Mouse (Mus musculus) hindbrain, embryonic 10.5 days (tissue): ENCODE results near the gene Omt2b. TPM values are rescaled to one million over a fixed set of nuclear protein-coding genes. Genes with fewer than 3 reads are reported as not detected.
"Not testable (repeated sequence)": the region's sequence is repeated elsewhere in the genome, so short reads cannot be mapped to it uniquely, and the experiment has no call there.

Experiments
- DNase-seq: peaks from one replicate; pipeline ENCODE4 v3.0.0-alpha.2; 2017; ENCODE audit warnings: low spot score
- H3K27ac ChIP-seq: fragments of 300-500 bp; sonication (generic); 2 replicates; pipeline ENCODE4 v1.5.1; 2016; ENCODE audit warnings: mild to moderate bottlenecking, moderate library complexity
- H3K27me3 ChIP-seq: fragments of 300-500 bp; sonication (generic); 2 replicates; pipeline ENCODE4 v1.6.1; 2016; ENCODE audit warnings: mild to moderate bottlenecking; ENCODE audit not compliant: poor library complexity, insufficient read depth, severe bottlenecking
- H3K36me3 ChIP-seq: fragments of 300-500 bp; sonication (generic); 2 replicates; pipeline ENCODE4 v1.6.1; 2016; ENCODE audit warnings: mild to moderate bottlenecking, moderate library complexity
- H3K4me1 ChIP-seq: fragments of 300-500 bp; sonication (generic); replicated peaks from 2 replicates; pipeline ENCODE4 v1.6.1; 2016; ENCODE audit warnings: mild to moderate bottlenecking
- H3K4me3 ChIP-seq: fragments of 300-500 bp; sonication (generic); 2 replicates; pipeline ENCODE4 v1.5.1; 2016; ENCODE audit warnings: mild to moderate bottlenecking, moderate library complexity
- H3K9me3 ChIP-seq: fragments of 300-500 bp; sonication (generic); 2 replicates; pipeline ENCODE4 v1.6.1; 2016; ENCODE audit warnings: mild to moderate bottlenecking, moderate library complexity
- WGBS: fragments of 180-500 bp; shearing (Covaris S2); methylation state at CpG from one replicate; pipeline ENCODE4 v1.1.7; 2016; 5-methylcytosine and 5-hydroxymethylcytosine counted together
- polyA plus RNA-seq: library from polyadenylated mRNA; unstranded; fragments of >200 nt; fragmentation: Nextera tagmentation; extraction: Ambion mirVana; gene quantifications from 2 replicates; pipeline ENCODE4 v1.2.1, GENCODE M21; 2016

The Omt2b gene
- polyA plus RNA-seq, 1 experiment from 2014 or later: not detected

DNA sequence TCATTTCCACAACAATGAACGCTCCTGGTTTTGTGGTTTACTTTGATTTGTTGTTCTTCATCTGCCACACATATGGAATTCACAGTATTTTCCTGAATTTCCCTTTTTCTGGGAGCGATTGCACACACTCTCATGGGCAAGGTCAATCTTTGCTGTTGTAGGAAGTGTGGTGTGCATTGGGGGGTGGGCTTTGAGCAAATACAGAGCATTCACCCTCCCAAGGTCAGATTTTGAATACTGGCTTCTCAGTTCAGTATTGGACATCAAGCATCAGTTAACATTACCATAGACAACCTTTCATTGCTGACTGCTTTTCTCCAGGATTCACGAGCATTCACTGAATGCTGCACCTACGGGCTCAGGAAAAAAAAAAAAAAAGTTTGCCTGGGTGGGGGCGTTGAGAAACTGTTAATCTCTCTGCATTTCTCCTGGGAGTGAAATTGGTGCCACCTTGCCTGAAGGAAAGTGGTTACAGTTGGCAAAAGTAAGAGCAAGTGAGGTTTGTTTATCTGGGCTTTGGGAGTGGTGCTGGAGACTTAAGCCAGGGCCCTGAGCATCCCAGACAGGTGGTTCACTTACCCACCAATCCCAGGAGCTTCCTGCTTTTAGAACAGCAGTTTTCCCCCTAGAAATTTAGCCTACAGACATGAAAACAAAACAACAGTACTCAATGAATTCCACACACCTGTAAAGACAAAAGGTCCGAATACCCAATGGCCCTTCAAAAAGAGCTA is 32.5 kb downstream of the Omt2b start:
- H3K4me3 ChIP-seq: no peak overlapping the region
- no peaks in the 10 kb centered on the region for H3K4me1 ChIP-seq
- H3K27me3 ChIP-seq: no peaks in the 10 kb centered on the region
- no peak overlapping the region for H3K27ac ChIP-seq
- no peaks in the 10 kb centered on the region for H3K9me3 ChIP-seq
- no peaks in the 10 kb centered on the region for H3K36me3 ChIP-seq
- no peak for DNase-seq
- 81% methylated on average over 6 of the region's 6 CpGs for WGBS

DNA sequence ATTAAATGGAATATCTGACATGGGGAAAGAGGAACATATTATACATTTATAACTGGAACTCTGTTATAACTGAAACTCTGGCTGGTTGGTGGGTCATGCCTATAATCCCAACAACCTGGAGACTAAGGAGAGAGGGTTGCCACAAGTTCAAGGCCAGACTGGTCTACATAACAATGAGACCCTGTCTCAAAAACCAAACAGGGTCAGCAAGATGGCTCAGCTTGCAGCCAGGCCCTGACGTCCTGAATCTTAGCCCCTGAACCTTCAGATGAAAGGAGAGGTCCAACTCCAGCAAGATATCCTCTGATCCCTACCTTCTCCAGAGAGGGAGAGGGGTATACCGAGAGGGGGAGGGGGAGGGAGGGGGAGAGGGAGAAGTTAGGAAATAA is 33.1 kb downstream of the Omt2b start:
- no peaks in the 10 kb centered on the region for H3K27me3 ChIP-seq
- no peak overlapping the region for H3K27ac ChIP-seq
- H3K9me3 ChIP-seq: no peaks in the 10 kb centered on the region
- 59% methylated on average over 2 of the region's 2 CpGs for WGBS
- H3K4me1 ChIP-seq: no peaks in the 10 kb centered on the region
- no peaks in the 10 kb centered on the region for H3K36me3 ChIP-seq
- DNase-seq: no peak
- H3K4me3 ChIP-seq: no peak overlapping the region

DNA sequence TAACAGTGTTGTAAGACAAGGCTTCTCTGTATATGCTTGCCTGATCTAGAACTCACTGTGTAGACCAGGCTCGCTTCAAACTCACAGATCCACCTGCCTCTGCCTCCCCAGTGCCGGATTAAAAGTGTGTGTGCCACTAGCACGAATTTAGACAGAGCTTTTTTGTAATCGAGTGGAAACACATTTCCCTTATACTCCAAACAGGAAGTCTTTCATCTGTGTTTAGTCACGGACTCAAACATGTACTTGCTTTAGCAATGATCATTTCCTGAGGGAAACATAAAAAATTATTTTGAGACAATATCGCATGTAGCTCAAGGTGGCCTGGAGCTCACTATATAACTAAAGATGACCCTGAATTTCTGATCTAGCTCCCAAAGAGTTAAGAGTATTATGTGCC is 36.0 kb downstream of the Omt2b start:
- WGBS: 82% methylated on average over 6 of the region's 6 CpGs
- Histone ChIP-seq H3K4me3 (no peak overlapping the region), H3K9me3 (no peaks in the 10 kb centered on the region), H3K36me3 (no peaks in the 10 kb centered on the region), H3K4me1 (no peaks in the 10 kb centered on the region), H3K27ac (no peak overlapping the region), H3K27me3 (no peaks in the 10 kb centered on the region)
- no peak for DNase-seq

DNA sequence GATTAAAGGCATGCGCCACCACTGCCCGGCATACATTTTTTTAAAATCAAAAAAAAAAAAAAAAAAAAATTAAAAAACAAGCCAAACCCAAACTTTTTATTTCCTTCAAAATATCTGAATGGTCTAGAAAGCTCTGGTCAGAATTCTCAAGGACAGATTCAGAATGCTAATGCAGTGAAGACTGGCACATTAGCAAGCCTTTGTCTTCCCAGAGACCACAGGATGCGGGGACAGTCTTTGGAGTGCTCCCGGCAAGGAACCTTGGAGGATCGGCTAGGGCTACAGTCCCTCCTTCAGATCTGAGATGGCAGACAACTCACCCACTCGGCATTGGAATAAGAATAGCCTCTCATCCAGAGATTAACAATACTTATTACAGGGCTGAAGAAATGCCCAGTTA is 37.3 kb downstream of the Omt2b start:
- Histone ChIP-seq H3K36me3 (no peaks in the 10 kb centered on the region), H3K9me3 (no peaks in the 10 kb centered on the region), H3K27ac (no peak overlapping the region), H3K4me3 (no peak overlapping the region), H3K27me3 (no peaks in the 10 kb centered on the region), H3K4me1 (no peaks in the 10 kb centered on the region)
- DNase-seq: no peak
- WGBS: 88% methylated on average over 6 of the region's 6 CpGs

DNA sequence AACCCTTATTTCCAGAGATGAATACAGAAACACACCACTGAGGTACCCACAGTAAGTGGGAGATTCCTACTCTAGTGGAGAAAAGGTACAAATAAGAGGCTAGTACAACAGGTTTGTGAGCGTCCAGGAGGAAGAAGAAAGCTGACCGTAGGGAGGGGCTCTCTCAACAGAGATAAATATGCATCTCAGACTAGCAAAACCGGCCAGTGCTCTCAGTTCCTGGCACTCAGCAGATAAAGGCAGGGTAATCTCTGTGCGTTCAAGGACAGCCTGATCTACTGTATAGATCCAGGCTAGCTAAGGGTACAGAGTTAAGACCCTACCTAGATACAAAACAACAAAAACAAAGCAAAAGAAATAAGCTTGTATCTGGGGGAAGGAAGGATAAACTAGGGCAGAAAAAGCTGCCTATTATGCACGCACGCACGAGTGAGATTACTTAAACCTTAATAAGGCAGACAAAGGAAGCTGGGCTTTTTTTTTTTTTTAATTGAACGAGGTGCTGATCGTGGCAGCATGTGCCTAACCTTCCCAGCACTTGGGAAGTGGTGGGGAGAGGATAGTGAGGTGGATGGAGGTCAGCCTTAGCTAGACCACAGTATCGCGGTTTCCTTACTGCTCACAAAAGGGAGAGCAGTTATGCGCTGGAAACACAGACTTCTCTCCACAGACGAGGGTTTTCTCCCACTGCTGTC is 38.6 kb downstream of the Omt2b start:
- no peaks in the 10 kb centered on the region for H3K27me3 ChIP-seq
- 78% methylated on average over 13 of the region's 13 CpGs for WGBS
- H3K27ac ChIP-seq: no peak overlapping the region
- H3K9me3 ChIP-seq: no peaks in the 10 kb centered on the region
- H3K36me3 ChIP-seq: no peaks in the 10 kb centered on the region
- H3K4me1 ChIP-seq: no peaks in the 10 kb centered on the region
- no peak overlapping the region for H3K4me3 ChIP-seq
- no peak for DNase-seq

DNA sequence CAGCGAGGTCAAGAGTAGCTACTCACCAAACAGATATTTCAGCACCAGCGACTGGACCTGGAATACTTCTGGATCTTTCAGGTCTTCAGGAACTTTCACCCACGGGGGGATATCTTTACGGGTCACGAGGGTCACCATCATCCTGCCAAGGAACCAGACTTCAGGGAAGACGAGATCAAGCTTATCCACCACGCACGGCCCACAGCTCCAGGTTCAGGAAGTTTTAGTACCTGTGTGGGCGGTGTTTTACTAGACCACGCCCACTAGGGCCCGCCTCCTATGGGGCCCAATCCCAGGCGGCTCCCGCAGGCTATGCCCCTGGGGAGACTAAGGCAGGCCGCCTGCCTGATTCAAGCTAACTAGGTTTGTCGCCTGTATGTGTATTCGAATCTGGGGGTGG is 40.6 kb downstream of the Omt2b start, which contains the start of gene Dppa5a:
TSS of gene Dppa5a (minus strand) at position 219 of the 400 bp plus-strand sequence.
- WGBS: 90% methylated on average over 16 of the region's 16 CpGs
- H3K4me1 ChIP-seq, H3K27me3 ChIP-seq, DNase-seq, H3K27ac ChIP-seq, H3K4me3 ChIP-seq, H3K9me3 ChIP-seq, H3K36me3 ChIP-seq: not testable (repeated sequence)

DNA sequence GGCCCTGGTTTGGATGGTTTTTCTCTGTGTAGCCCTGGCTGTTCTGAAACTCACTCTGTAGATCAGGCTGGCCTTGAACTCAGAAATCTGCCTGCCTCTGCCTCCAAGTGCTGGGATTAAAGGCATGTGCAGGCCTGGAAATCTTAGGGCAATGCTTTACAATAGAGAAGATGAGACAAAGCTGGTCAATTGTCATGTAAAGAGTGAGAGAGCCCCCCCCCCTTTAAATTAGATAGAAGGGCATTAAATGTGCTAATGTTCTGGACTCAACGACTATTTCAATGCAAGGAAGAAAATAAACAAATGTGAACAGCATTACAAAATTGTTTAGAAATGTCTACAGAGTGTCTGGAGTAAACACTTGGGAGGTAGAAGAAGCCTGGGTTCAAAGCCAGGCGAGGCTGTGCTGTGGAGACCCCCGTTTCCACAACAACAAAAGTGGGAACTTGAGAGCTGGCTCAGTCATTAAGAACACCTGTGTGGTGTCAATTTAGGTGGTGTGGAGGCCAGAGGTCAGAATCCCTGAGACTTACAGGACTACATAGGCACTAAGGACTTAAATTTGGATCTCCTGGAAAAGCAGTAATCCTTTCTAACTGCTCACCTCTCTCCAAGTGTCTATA is 41.4 kb downstream of the Omt2b start:
- 78% methylated on average over 3 of the region's 3 CpGs for WGBS
- H3K27me3 ChIP-seq: no peaks in the 10 kb centered on the region

DNA sequence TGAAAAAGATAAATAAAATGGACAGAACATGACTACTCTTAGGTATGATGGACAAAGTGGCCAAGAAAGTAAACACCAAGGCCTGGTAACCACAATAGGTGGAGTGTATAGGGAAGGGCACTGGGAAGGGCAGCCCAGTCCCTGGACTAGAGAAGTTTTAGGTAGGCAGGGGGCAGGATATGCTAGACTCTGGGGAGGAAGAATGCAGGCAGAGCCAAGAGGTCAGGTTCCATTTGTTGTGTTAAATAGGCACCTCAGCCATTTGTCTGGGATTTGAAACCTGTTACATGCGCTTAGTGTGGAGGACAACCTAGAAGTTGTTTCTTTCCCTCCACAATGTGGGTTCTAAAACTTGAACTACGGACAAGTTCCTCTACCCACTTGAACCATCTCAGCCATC is 42.0 kb downstream of the Omt2b start:
- Histone ChIP-seq H3K4me1 (no peaks in the 10 kb centered on the region), H3K4me3 (no peak overlapping the region), H3K36me3 (no peaks in the 10 kb centered on the region), H3K27ac (no peak overlapping the region), H3K27me3 (no peaks in the 10 kb centered on the region), H3K9me3 (no peaks in the 10 kb centered on the region)
- WGBS: 89% methylated on average over 2 of the region's 2 CpGs
- DNase-seq: no peak

More for the DNA sequence above, 41.4 kb downstream of the Omt2b start:
- DNase-seq: no peak
- Histone ChIP-seq H3K36me3 (no peaks in the 10 kb centered on the region), H3K9me3 (no peaks in the 10 kb centered on the region), H3K4me3 (no peak overlapping the region), H3K27ac (no peak overlapping the region), H3K4me1 (no peaks in the 10 kb centered on the region)

DNA sequence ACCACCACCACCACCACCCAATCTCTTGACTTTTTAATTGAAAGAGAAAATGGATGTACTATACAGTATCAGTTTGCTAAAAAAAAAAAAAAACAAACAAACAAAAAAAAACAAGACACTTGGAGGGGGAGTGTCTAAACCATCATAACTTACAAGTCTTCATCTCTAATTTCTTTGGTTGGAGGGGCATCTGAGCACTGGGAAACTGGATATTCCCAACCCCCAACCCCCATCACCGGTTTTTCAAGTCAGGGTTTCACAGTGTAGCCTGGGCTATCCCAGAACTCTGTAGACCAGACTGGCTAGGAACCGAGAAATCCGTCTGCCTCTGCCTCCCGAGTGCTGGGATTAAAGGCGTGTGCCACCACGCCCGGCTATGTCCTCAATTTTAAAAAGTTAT is 42.4 kb downstream of the Omt2b start:
- Histone ChIP-seq H3K4me3 (no peak overlapping the region), H3K9me3 (no peaks in the 10 kb centered on the region), H3K27ac (no peak overlapping the region), H3K4me1 (no peaks in the 10 kb centered on the region), H3K27me3 (no peaks in the 10 kb centered on the region), H3K36me3 (no peaks in the 10 kb centered on the region)
- no peak for DNase-seq
- WGBS: 92% methylated on average over 7 of the region's 7 CpGs

DNA sequence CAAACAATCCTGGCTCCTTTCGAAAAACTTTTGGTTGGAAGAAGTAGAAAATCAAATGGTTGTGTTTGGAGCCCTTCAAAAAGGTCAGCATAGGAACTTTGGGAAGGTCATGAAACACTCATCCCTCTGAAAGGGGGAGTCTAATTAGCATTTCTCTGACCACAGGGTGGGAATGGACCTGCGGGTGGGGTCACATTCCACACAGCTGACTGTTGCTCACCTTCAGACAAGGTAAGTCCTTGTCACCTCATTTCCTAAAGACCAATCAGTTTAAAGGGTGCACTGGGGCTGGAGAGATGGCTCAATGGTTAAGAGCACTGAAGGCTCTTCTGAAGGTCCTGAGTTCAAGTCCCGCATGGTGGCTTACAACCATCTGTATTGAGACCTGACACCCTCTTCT is 44.1 kb downstream of the Omt2b start:
- Histone ChIP-seq H3K9me3 (no peaks in the 10 kb centered on the region), H3K4me3 (no peak overlapping the region), H3K27me3 (no peaks in the 10 kb centered on the region), H3K36me3 (no peaks in the 10 kb centered on the region), H3K4me1 (no peaks in the 10 kb centered on the region), H3K27ac (no peak overlapping the region)
- no peak for DNase-seq
- WGBS: 95% methylated on average over 3 of the region's 3 CpGs

DNA sequence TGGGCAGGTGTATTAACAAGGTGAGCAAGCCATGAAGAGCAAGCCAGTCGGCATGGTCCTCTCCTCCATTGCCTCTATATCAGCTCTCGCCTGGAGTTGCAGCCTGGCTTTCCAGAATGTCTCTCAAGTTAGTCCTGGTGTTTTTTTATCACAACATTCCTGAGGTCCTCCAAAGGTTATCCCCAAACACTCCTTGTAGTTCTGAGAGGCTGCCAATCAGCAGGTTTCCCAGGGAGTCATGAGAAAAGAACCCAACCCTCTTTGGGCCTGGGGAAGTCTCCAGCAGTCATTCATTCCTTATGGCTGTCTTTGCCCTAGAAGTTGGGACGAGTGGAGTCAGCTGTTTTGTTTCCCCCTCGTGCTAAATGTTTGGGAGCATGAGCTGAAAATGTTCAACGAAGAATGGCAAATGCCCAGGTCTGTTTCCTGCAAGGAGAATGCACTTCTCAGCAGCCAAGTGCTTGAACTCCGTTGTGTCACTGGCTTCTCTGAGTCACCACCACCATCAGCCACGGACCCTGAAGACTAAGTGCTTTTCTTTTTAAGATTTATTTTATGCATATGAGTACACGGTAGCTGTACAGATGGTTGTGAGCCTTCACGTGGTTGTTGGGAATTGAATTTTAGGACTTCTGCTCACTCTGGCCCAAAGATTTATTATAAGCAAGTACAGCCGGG is 45.6 kb downstream of the Omt2b start:
- H3K36me3 ChIP-seq: no peaks in the 10 kb centered on the region
- no peaks in the 10 kb centered on the region for H3K9me3 ChIP-seq
- WGBS: 83% methylated on average over 10 of the region's 10 CpGs
- peaks cover 5% of the 10 kb centered on the region for H3K4me1 ChIP-seq
- no peak overlapping the region for H3K27ac ChIP-seq
- DNase-seq: no peak
- H3K27me3 ChIP-seq: peaks cover 14% of the 10 kb centered on the region
- H3K4me3 ChIP-seq: no peak overlapping the region

DNA sequence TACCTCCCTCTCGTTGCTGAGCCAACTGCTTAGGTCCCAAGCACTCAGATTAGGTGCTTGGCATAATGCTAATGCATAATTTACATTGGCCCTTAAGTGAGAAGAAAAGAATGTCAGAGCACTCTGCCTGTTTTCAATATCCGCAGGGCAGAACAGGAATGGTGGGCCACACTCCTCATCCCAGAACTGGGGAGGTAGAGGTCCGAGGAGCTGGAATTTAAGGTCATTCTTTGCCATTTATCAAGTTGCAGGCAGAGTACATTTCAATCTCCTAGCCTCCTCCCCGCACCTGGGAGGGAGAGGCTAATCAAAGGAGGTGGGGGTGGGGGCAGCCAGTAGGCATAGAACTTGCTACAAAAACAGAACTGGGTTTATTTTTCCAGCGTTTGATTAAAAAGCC is 47.0 kb downstream of the Omt2b start:
- Histone ChIP-seq H3K27me3 (peaks cover 20% of the 10 kb centered on the region), H3K27ac (no peak overlapping the region), H3K4me1 (peaks cover 12% of the 10 kb centered on the region), H3K9me3 (no peaks in the 10 kb centered on the region), H3K36me3 (no peaks in the 10 kb centered on the region), H3K4me3 (no peak overlapping the region)
- DNase-seq: no peak
- 61% methylated on average over 5 of the region's 5 CpGs for WGBS

DNA sequence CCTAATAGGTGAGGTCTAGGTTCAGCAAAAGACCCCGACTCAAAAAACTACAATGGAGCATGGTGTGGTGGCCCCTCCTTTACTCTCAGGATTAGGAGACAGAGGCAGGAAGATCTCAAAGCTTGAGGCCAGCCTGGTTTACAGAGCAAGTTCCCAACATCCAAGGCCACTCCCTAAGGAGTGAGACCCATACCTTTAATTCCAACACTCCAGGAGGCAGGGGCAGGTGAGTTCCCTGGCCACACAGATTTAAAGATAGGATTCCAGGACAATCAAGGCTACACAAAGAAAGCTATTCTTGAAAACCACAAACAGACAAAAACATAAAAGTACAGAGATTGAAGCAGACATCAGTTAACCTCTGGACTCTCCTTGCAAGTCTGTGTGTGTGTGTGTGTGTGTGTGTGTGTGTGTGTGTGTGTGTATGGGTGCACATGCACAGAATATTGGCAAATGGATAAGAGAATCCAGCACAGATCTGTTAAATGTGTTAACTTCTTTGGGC is 47.5 kb downstream of the Omt2b start:
- Histone ChIP-seq H3K36me3 (no peaks in the 10 kb centered on the region), H3K27me3 (peaks cover 24% of the 10 kb centered on the region), H3K9me3 (no peaks in the 10 kb centered on the region), H3K4me1 (peaks cover 12% of the 10 kb centered on the region), H3K4me3 (no peak overlapping the region), H3K27ac (no peak overlapping the region)
- 86% methylated on average over 1 of the region's 1 CpGs for WGBS
- DNase-seq: no peak
